Mouse (Mus musculus) kidney, embryonic 15.5 days (tissue): ENCODE measurements around the gene Tpm4. TPM values are rescaled to one million over a fixed set of nuclear protein-coding genes. Genes with fewer than 3 reads are reported as not detected.

Source experiments
- ATAC-seq: fragments of 200-750 bp; cut with Nextera tagmentation; replicated peaks from 2 replicates; pipeline ENCODE4 v1.8.0; 2017; ENCODE audit warnings: moderate TSS enrichment; ENCODE audit not compliant: low FRiP score
- H3K27ac ChIP-seq: fragments of 300-500 bp; sonication (generic); 2 replicates; pipeline ENCODE4 v1.5.1; 2015; ENCODE audit warnings: mild to moderate bottlenecking, inconsistent platforms
- H3K27me3 ChIP-seq: fragments of 300-500 bp; sonication (generic); 2 replicates; pipeline ENCODE4 v1.6.1; 2015; ENCODE audit warnings: inconsistent platforms
- H3K36me3 ChIP-seq: fragments of 300-500 bp; sonication (generic); 2 replicates; pipeline ENCODE4 v1.6.1; 2015; ENCODE audit warnings: inconsistent platforms
- H3K4me1 ChIP-seq: fragments of 300-500 bp; sonication (generic); 2 replicates; pipeline ENCODE4 v1.6.1; 2015; ENCODE audit warnings: inconsistent platforms
- H3K4me2 ChIP-seq: fragments of 300-500 bp; sonication (generic); 2 replicates; pipeline ENCODE4 v1.6.1; 2015; ENCODE audit warnings: moderate library complexity, mild to moderate bottlenecking, inconsistent platforms
- H3K4me3 ChIP-seq: fragments of 300-500 bp; sonication (generic); replicated peaks from 2 replicates; pipeline ENCODE4 v1.5.1; 2015; ENCODE audit warnings: mild to moderate bottlenecking, inconsistent platforms
- H3K9ac ChIP-seq: fragments of 300-500 bp; sonication (generic); 2 replicates; pipeline ENCODE4 v1.6.1; 2015; ENCODE audit warnings: mild to moderate bottlenecking, inconsistent platforms
- H3K9me3 ChIP-seq: fragments of 300-500 bp; sonication (generic); replicated peaks from 2 replicates; pipeline ENCODE4 v1.6.1; 2016; ENCODE audit warnings: inconsistent platforms
- WGBS: fragments of 180-500 bp; shearing (Covaris S2); methylation state at CpG from one replicate; pipeline ENCODE4 v1.1.7; 2015; ENCODE audit warnings: mixed read lengths; 5-methylcytosine and 5-hydroxymethylcytosine counted together
- polyA plus RNA-seq: library from polyadenylated mRNA; unstranded; fragments of >200 nt; fragmentation: Nextera tagmentation; extraction: Ambion mirVana; gene quantifications from 2 replicates; pipeline ENCODE4 v1.2.1, GENCODE M21; 2015

Tpm4 gene
- polyA plus RNA-seq, 1 experiment from 2014 or later: 770 TPM

- WGBS: 94% methylated on average over 3 of the region's 3 CpGs
- Histone ChIP-seq H3K4me3 (no peak overlapping the region), H3K4me2 (no peak overlapping the region), H3K27me3 (no peaks in the 10 kb centered on the region), H3K27ac (no peak overlapping the region), H3K36me3 (peaks cover 94% of the 10 kb centered on the region), H3K4me1 (no peaks in the 10 kb centered on the region), H3K9ac (no peak overlapping the region), H3K9me3 (no peaks in the 10 kb centered on the region)
- no peak for ATAC-seq
These were observed 34.4 kb downstream of the Tpm4 start for GRCm38 (mm10) chr8:72169098-72169668.

- Histone ChIP-seq H3K9me3 (no peaks in the 10 kb centered on the region), H3K4me3 (no peak overlapping the region), H3K9ac (no peak overlapping the region), H3K36me3 (peaks cover 94% of the 10 kb centered on the region), H3K4me2 (no peak overlapping the region), H3K27ac (no peak overlapping the region), H3K27me3 (no peaks in the 10 kb centered on the region), H3K4me1 (no peaks in the 10 kb centered on the region)
- peak; percentile 43; the same call in 1 of the 2 replicates for ATAC-seq
- WGBS: 76% methylated on average over 3 of the region's 3 CpGs
These were observed 35.0 kb downstream of the Tpm4 start for GRCm38 (mm10) chr8:72169681-72170249.

DNA sequence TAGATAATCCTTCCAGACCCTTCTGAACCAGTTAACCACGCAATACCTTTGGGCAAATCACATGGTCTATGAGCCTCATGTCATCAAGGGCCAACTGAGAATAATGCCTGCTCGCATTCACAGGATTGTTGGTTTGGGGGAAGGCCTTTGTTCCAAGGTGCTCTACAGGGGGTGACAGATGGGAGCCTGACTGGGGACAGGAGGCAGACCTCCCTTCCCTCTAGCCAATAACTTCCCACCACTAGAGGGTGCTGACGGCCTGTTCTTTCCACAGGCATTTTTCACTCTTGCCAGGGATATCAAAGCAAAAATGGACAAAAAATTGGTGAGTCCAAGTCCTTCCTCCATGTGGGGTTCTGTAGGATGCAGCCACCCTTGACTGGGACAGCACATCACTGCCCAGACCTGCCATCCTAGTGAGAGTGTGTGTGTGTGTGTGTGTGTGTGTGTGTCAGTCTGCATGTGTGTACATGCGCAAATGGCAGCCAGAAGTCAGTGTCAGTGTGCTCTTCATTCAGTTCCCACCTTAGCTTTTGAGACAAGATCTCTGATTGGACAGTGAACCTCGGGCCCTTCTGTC lies 42.7 kb downstream of the Tpm4 start:
- Histone ChIP-seq H3K4me2 (no peak overlapping the region), H3K4me3 (no peak overlapping the region), H3K9ac (no peak overlapping the region), H3K27me3 (no peaks in the 10 kb centered on the region), H3K9me3 (no peaks in the 10 kb centered on the region), H3K27ac (no peak overlapping the region), H3K4me1 (no peaks in the 10 kb centered on the region), H3K36me3 (peaks cover 96% of the 10 kb centered on the region)
- 0 out of 2 replicates have a peak, but pooled peaks have one; percentile 17 for ATAC-seq
- 67% methylated on average over 5 of the region's 5 CpGs for WGBS

DNA sequence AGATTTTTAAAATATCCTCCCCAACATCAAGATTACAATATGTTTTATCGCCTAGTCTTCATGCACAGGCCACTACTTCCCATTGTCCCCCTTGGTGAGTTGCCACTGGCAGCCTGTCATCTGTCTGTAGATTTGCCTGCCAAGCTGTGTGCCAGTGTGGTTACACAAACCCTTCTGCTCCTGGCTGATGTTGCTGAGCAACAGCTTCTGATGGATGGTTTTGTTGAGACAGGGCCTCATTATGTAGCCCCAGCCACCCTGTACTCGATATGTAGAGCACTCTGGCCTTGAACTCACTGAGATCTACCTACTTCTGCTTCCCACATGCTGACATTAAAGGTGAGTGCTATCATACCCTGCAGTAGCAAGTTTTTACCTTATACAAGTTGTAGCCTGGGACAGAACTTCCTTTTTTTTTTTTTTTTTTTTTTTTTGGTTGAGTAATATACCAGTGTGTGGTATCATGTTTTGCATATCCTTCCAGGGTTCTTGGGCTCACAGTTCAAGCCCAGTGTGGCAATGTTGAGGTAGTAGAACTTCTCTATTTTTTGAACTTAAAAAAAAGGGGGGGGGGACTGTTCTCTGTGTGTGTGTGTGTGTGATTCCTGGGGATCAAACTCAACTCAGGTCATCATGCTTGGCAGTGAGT lies 48.9 kb downstream of the Tpm4 start:
- no peak for ATAC-seq
- WGBS: 83% methylated on average over 2 of the region's 2 CpGs
- no peak overlapping the region for H3K4me3 ChIP-seq

GRCm38 (mm10) chr8:72187793-72188331 lies 53.1 kb downstream of the Tpm4 start:
- Histone ChIP-seq H3K27me3 (no peaks in the 10 kb centered on the region), H3K9me3 (no peaks in the 10 kb centered on the region), H3K36me3 (no peaks in the 10 kb centered on the region), H3K27ac (no peak overlapping the region), H3K4me1 (no peaks in the 10 kb centered on the region), H3K4me3 (no peak overlapping the region), H3K9ac (no peak overlapping the region), H3K4me2 (no peak overlapping the region)
- ATAC-seq: no peak
- 79% methylated on average over 2 of the region's 2 CpGs for WGBS

More for the DNA sequence above, 48.9 kb downstream of the Tpm4 start:
- Histone ChIP-seq H3K4me1 (no peaks in the 10 kb centered on the region), H3K27me3 (no peaks in the 10 kb centered on the region), H3K27ac (no peak overlapping the region), H3K9ac (no peak overlapping the region), H3K9me3 (no peaks in the 10 kb centered on the region), H3K36me3 (peaks cover 34% of the 10 kb centered on the region), H3K4me2 (no peak overlapping the region)

DNA sequence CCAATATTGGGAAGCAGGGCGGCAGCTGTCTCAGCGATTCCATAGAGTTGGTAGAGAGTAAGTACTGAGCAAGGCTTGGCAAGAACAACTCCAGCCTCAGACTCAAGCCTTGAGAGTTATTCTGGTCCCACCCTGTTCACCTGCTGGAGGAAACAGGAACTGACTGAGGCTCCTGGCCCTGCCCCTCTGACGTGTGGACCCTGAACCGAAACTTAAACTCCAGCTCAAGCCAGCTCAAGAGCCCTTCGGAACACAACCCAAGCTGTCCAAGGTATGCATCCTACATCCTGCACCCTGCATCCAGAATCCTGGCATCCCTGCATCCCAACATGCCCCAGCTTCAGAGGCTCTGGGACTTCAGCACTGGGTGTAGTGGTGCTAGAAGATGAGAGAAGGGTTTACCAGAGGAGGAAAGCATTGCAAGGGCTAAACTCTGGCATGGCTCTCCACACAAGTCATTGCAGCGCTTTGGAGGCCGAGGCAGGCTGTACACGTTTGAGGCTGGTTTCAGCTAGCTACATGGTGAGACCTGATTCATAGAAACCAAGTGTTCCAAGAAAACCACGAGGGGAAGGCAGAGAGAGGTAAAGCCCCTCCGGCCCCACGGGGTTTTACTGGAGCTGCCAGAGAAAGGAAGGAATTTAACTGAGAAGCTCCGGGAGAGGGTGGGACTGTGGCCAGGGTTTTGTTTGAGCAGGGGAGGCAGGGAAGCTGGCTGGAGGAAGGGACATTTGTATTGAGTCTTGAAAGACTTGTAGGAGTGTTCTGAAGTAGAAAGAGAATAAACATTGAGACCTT lies 54.8 kb downstream of the Tpm4 start, which contains the start of gene Hsh2d:
Gene Hsh2d (plus strand): TSS at position 222 of the 798 bp plus-strand sequence.
- Histone ChIP-seq H3K9me3 (no peaks in the 10 kb centered on the region), H3K36me3 (no peaks in the 10 kb centered on the region), H3K27me3 (no peaks in the 10 kb centered on the region), H3K27ac (no peak within 1 kb of the TSS), H3K4me3 (no peak within 1 kb of the TSS), H3K4me2 (no peak within 1 kb of the TSS), H3K9ac (no peak within 1 kb of the TSS), H3K4me1 (no peaks in the 10 kb centered on the region)
- ATAC-seq: no peak
- WGBS: 67% methylated on average over 12 of the region's 12 CpGs

DNA sequence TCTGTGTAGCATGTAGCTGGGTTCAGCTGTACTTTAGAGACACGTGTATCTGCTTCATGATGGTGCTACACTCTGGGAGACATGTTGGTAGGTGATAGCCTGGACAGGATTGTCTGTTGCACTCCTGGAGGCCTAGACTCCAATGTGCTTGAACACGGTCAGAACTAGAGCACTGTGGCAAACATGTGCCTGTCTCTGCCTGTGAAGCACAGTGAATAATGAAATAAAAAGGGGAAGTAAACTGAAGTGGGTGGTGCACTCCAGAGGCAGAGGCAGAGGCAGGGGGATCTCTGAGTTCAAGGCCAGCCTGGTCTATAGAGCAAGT lies 55.4 kb downstream of the Tpm4 start:
- Histone ChIP-seq H3K4me2 (no peak overlapping the region), H3K4me3 (no peak overlapping the region), H3K4me1 (no peaks in the 10 kb centered on the region), H3K9me3 (no peaks in the 10 kb centered on the region), H3K36me3 (no peaks in the 10 kb centered on the region), H3K27me3 (no peaks in the 10 kb centered on the region), H3K27ac (no peak overlapping the region), H3K9ac (no peak overlapping the region)
- 92% methylated on average over 2 of the region's 2 CpGs for WGBS
- ATAC-seq: no peak

- no peak for ATAC-seq
- no peak overlapping the region for H3K27ac ChIP-seq
- no peaks in the 10 kb centered on the region for H3K4me1 ChIP-seq
- H3K36me3 ChIP-seq: no peaks in the 10 kb centered on the region
- H3K4me2 ChIP-seq: no peak overlapping the region
- H3K27me3 ChIP-seq: no peaks in the 10 kb centered on the region
- no peak overlapping the region for H3K9ac ChIP-seq
- no peaks in the 10 kb centered on the region for H3K9me3 ChIP-seq
- H3K4me3 ChIP-seq: no peak overlapping the region
These were observed 57.3 kb downstream of the Tpm4 start for GRCm38 (mm10) chr8:72192065-72192464.

DNA sequence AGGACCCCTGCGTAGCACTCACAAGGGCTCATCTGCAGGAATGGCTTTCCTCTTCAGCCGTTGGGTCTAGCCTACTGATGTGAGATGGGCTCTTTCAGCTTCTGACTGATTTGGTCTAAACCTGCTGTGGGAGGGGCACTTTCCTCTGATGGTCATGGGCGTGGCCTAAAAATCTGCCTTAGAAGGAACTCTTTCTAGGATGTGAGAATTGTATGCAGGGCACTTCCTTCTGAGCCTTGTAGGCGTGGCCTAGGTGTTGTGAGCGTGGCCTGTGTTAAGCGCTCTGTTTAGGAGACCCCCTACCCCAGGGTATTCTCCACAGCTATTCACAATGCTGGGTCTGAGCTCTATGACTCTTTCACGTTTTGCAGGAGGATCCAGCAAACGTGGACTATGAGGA lies 63.2 kb downstream of the Tpm4 start:
- no peak overlapping the region for H3K27ac ChIP-seq
- H3K4me1 ChIP-seq: no peaks in the 10 kb centered on the region
- ATAC-seq: no peak
- H3K27me3 ChIP-seq: no peaks in the 10 kb centered on the region
- no peak overlapping the region for H3K4me3 ChIP-seq
- H3K4me2 ChIP-seq: no peak overlapping the region
- no peak overlapping the region for H3K9ac ChIP-seq
- peaks cover 6% of the 10 kb centered on the region; the same call in 1 of the 2 replicates for H3K9me3 ChIP-seq
- no peaks in the 10 kb centered on the region for H3K36me3 ChIP-seq
- 67% methylated on average over 8 of the region's 8 CpGs for WGBS
